Mouse (Mus musculus) spleen, postnatal 14 days (tissue): ENCODE results near the gene Csf1.

Experiments used
- DNase-seq, 2 experiments: peaks; one replicate each; pipeline ENCODE4 v3.0.0; 2021 to 2022; ENCODE audit warnings: low spot score in 2 of 2

The Csf1 gene

GRCm38 (mm10) chr3:107781304-107781703, 21.0 kb upstream of the Csf1 start:
- DNase-seq, result no peak

- DNase-seq, result no peak
These were observed 17.7 kb upstream of the Csf1 start for GRCm38 (mm10) chr3:107778016-107778415.

- DNase-seq, result no peak
These were observed 16.0 kb upstream of the Csf1 start for GRCm38 (mm10) chr3:107776295-107776694.

GRCm38 (mm10) chr3:107775736-107776135, 15.5 kb upstream of the Csf1 start:
- no peak for DNase-seq

GRCm38 (mm10) chr3:107775056-107775455, 14.8 kb upstream of the Csf1 start:
- no peak for DNase-seq

- DNase-seq, result no peak
These were observed 12.6 kb upstream of the Csf1 start for GRCm38 (mm10) chr3:107772860-107773259.

- no peak for DNase-seq
These were observed 9.4 kb upstream of the Csf1 start for GRCm38 (mm10) chr3:107769692-107770091.

GRCm38 (mm10) chr3:107768104-107768989, 8.1 kb upstream of the Csf1 start:
- DNase-seq, result no peak

- DNase-seq, result no peak
These were observed 6.5 kb upstream of the Csf1 start for GRCm38 (mm10) chr3:107766804-107767203.

GRCm38 (mm10) chr3:107765979-107766378, 5.7 kb upstream of the Csf1 start:
- no peak for DNase-seq

- DNase-seq, result no peak
These were observed 3.3 kb upstream of the Csf1 start for GRCm38 (mm10) chr3:107763552-107763951.

- DNase-seq, result no peak
These were observed 1.2 kb upstream of the Csf1 start for GRCm38 (mm10) chr3:107761446-107761845.

GRCm38 (mm10) chr3:107760771-107761170, 502 bp upstream of the Csf1 start:
- DNase-seq, result no peak

- DNase-seq, result no peak
These were observed 1.6 kb downstream of the Csf1 start for GRCm38 (mm10) chr3:107758638-107759037.

GRCm38 (mm10) chr3:107758176-107758575, 2.1 kb downstream of the Csf1 start:
- DNase-seq, result no peak

GRCm38 (mm10) chr3:107757365-107758129, 2.7 kb downstream of the Csf1 start:
- DNase-seq, result no peak

- DNase-seq, result no peak
These were observed 3.8 kb downstream of the Csf1 start for GRCm38 (mm10) chr3:107756481-107756866.

- DNase-seq, result no peak
These were observed 4.4 kb downstream of the Csf1 start for GRCm38 (mm10) chr3:107755702-107756480.

GRCm38 (mm10) chr3:107754632-107755031, 5.6 kb downstream of the Csf1 start:
- DNase-seq, result peak in 1 of 2 experiments; percentile 25

- DNase-seq, result no peak
These were observed 8.7 kb downstream of the Csf1 start for GRCm38 (mm10) chr3:107751607-107752006.

- DNase-seq, result no peak
These were observed 9.3 kb downstream of the Csf1 start for GRCm38 (mm10) chr3:107750775-107751540.
